Mouse (Mus musculus): ENCODE measurements around the gene Hal. TPM values are rescaled to one million over a fixed set of nuclear protein-coding genes. Genes with fewer than 3 reads are reported as not detected.

The Hal gene
- total and polyA plus RNA-seq, 3 experiments = 0.03 to 0.12 TPM; not detected in 1

DNA sequence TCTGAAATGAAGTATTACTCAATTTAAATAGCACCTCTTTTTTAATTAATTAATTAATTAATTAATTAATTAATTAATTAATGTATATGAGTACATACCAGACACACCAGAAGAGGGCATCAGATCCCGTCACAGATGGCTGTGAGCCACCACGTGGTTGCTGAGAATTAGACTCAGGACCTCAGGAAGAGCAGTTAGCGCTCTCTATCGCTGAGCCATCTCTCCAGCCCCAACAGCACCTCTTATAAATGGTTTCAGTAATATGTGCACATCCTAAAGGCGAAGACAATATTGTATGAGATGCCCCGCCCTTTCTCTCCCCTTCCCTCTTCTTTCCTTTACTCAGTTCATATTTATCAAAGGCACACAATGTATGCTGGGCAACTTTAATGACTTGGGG is 80.1 kb downstream of the Hal start (continued):
- TF ChIP-seq CHD2 (IDR thresholded peaks at IDR 0.05; ENCODE audit: low read length) = no peak

Other genes with a start within 250 kb of the Hal start
- gene Elk3, start 177.6 kb upstream of the Hal start, total RNA-seq (2012; rRNA removed) = 0.65 and 1.0 TPM in 2 replicates
- gene Elk3, start 177.6 kb upstream of the Hal start, polyA plus RNA-seq (2012; ENCODE audit: insufficient read depth in 1 of 2, insufficient read length in 2 of 2, low read depth in 1 of 2, low replicate concordance in 2 of 2, missing spikeins in 1 of 2) = 1 to 10 TPM in 1 of 2 experiments, not detected in 1; 6.3 TPM
- 73.2 and 76.8 TPM in 2 replicates for gene Lta4h, start 35.4 kb upstream of the Hal start, total RNA-seq (2012; rRNA removed)
- 10 to 100 TPM in 1 of 2 experiments, not detected in 1; 73.0 TPM for gene Lta4h, start 35.4 kb upstream of the Hal start, polyA plus RNA-seq (2012; ENCODE audit: insufficient read depth in 1 of 2, insufficient read length in 2 of 2, low read depth in 1 of 2, low replicate concordance in 2 of 2, missing spikeins in 1 of 2)
- not detected in 2 replicates for gene Amdhd1, start 51.3 kb downstream of the Hal start, total RNA-seq (2012; rRNA removed)
- not detected for gene Amdhd1, start 51.3 kb downstream of the Hal start, polyA plus RNA-seq (2012; ENCODE audit: insufficient read depth in 1 of 2, insufficient read length in 2 of 2, low read depth in 1 of 2, low replicate concordance in 2 of 2, missing spikeins in 1 of 2)
- not detected in 2 replicates for gene Ccdc38, start 51.9 kb downstream of the Hal start, total RNA-seq (2012; rRNA removed)
- gene Ccdc38, start 51.9 kb downstream of the Hal start, polyA plus RNA-seq (2012; ENCODE audit: insufficient read depth in 1 of 2, insufficient read length in 2 of 2, low read depth in 1 of 2, low replicate concordance in 2 of 2, missing spikeins in 1 of 2) = under 1 TPM in 1 of 2 experiments, not detected in 1; 0.22 TPM
- gene Snrpf, start 100.9 kb downstream of the Hal start, total RNA-seq (2012; rRNA removed) = 150 and 174 TPM in 2 replicates
- gene Snrpf, start 100.9 kb downstream of the Hal start, polyA plus RNA-seq (2012; ENCODE audit: insufficient read depth in 1 of 2, insufficient read length in 2 of 2, low read depth in 1 of 2, low replicate concordance in 2 of 2, missing spikeins in 1 of 2) = 10 to 100 TPM in 1 of 2 experiments, not detected in 1; 91.5 TPM
- gene Ntn4, start 151.9 kb downstream of the Hal start, total RNA-seq (2012; rRNA removed) = not detected in 2 replicates
- gene Ntn4, start 151.9 kb downstream of the Hal start, polyA plus RNA-seq (2012; ENCODE audit: insufficient read depth in 1 of 2, insufficient read length in 2 of 2, low read depth in 1 of 2, low replicate concordance in 2 of 2, missing spikeins in 1 of 2) = not detected

All from MEL (cell line).